Mouse (Mus musculus) bone marrow macrophage, adult 2 months (primary cell): ENCODE data around the gene Tuba1b. TPM values are rescaled to one million over a fixed set of nuclear protein-coding genes. Genes with fewer than 3 reads are reported as not detected.

Source experiments
- H3K27ac ChIP-seq: 2 replicates; pipeline ENCODE4 v1.5.1; 2012; ENCODE audit warnings: low read depth, low read length; ENCODE audit not compliant: insufficient read depth
- H3K4me1 ChIP-seq: 2 replicates; pipeline ENCODE4 v1.6.1; 2012; ENCODE audit warnings: low read length; ENCODE audit not compliant: control insufficient read depth, insufficient read depth
- H3K4me3 ChIP-seq: 2 replicates; pipeline ENCODE4 v1.5.1; 2012; ENCODE audit warnings: mild to moderate bottlenecking, low read length, moderate library complexity; ENCODE audit not compliant: insufficient read depth
- CTCF ChIP-seq: IDR thresholded peaks from 2 replicates; pipeline ENCODE4 v1.5.1; 2012; ENCODE audit warnings: low read depth, mild to moderate bottlenecking, low read length, moderate library complexity
- POLR2A ChIP-seq: IDR thresholded peaks from 2 replicates; pipeline ENCODE4 v1.6.1; 2012; ENCODE audit warnings: mild to moderate bottlenecking, low read depth, low read length, borderline replicate concordance
- polyA plus RNA-seq: library from polyadenylated mRNA; stranded (reverse); fragments of >200 nt; gene quantifications from 2 replicates; pipeline ENCODE4 v1.2.4, GENCODE M21; 2012; ENCODE audit not compliant: missing spikeins, insufficient read depth, insufficient read length

Tuba1b gene
- polyA plus RNA-seq, 1 experiment: 1,013 TPM

DNA sequence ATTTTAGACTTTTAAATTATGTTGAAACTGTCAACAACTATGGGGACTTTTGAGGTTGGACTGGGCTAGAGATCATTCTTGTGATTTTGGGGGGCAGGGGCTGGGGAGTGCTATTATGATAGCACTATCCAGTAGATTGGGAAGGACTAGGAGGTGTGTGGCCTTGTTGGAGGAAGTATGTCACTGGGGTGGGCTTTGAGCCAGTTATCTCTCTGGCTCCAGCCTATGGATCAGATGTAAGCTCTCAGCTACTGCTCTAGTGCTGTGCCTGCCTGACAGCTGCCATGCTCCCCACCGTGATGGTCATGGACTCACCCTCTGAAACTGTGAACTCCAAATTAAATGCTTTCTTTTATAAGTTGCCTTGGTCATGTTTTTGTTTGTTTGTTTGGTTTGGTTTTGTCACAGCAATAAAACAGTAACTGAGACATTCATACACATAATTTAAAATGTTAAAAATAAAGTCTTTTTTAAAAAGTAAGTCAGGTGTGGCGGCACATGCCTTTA, 11.3 kb downstream of the Tuba1b start:
- no peak overlapping the region for H3K4me3 ChIP-seq
- H3K27ac ChIP-seq: no peak overlapping the region
- TF ChIP-seq POLR2A (no peak), CTCF (no peak)
- peaks cover 3% of the 10 kb centered on the region; the same call in 1 of the 2 replicates for H3K4me1 ChIP-seq

DNA sequence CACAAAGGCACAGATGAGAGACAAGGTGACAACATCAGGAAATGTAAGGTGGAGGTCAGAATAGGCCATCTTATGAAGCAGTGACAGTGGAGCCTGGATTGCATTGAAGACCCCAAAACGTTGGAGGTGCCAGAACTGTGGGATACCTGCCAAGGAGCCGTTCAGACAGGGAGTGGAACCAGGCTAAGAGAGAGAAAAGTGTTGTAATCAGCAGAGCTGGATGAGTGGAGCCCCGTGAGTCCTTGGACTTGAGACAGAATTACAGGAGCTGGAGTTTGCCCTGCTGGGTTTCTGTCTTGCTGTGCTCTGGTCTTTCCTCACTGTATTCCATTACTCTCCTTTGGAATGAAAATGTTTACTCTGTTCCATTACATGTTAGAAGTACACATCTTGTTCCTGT, 11.8 kb downstream of the Tuba1b start:
- Histone ChIP-seq H3K4me3 (no peak overlapping the region), H3K4me1 (peaks cover 3% of the 10 kb centered on the region; the same call in 1 of the 2 replicates), H3K27ac (no peak overlapping the region)
- TF ChIP-seq CTCF: no peak
- TF ChIP-seq POLR2A: no peak

DNA sequence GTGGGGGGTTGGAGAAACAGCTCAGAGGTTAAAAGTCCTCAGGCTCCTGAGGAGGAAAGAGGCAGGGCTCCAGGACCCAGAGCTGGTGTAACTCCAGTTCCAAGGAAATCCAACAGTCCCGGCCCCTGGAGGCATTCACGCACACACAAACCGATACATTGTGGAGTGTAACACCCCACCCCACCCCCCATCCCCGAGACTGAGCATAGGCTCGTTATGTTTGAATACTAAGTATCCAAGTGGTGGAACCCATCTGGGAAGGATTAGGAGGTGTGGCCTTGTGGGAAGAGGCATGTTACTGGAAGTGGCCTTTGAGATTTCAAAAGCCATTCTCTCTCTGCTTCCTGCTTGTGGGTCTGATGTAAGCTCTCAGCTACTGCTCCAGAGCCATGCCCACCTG, 12.9 kb downstream of the Tuba1b start:
- Histone ChIP-seq H3K27ac (no peak overlapping the region), H3K4me1 (peaks cover 4% of the 10 kb centered on the region)
- TF ChIP-seq CTCF (no peak), POLR2A (no peak)

DNA sequence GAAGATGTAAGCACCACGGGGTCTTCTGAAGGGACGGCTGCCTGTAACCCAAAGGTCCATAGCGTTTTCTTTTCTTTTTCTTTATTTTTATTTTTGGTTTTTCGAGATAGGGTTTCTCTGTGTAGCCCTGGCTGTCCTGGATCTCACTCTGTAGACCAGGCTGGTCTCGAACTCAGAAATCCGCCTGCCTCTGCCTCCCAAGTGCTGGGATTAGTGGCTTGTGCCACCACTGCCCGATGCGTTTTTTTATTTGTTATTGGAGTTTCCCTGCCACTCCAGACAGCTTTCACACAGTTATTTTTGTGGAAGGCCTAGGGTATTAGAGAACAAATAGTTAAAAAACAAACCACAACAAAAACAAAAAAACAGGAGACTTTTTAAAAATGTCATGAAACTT, 15.9 kb downstream of the Tuba1b start:
- Histone ChIP-seq H3K4me1 (peaks cover 13% of the 10 kb centered on the region), H3K27ac (peak overlapping the region; percentile 36; the same call in 1 of the 2 replicates)

More for the DNA sequence above, 12.9 kb downstream of the Tuba1b start:
- H3K4me3 ChIP-seq: no peak overlapping the region

DNA sequence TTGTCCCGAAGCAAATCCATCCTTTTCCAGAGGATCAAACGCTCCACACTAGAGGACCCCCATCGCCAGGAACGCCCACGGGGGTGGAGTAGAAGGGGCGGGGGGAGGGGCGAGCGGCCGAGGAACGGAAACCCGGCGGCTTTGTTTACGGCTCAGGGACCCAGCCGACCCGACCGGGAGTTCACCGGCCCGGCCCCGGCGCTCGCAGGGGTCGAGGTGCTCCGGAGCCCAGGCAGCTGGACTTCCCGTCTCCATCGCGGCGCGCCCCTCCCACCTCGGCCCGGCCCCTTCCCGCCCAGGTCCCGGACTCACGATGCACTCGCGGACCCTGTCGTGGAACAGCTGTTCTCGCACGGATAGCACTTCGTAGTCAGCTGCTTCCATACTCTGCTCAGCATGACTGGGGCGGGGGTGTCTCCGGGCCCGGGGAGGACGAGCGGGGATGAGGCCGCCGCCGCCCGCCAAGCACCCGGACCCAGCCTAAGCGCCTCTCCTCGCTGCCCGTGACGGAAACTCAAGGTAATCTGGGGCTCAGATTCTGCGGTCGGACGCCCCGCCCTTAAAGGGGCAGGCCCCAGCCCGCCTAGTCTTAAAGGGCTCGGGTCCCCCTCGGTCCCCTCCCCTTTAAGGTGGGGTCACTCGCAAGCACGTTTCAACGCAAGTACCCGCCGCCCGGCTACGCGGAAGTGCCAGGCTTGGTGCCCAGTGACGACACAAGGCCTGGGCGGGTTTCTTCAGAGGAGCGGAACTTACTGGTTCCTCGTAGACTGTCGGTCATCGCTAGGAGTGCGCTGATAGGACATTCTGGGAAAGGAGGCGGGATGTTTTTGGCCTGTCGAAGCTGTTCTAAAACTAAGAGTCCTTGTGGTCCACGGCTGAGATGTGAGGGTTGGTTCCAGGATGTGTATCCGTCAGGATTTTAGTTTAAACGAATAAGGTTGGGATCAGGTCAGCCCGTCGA, 16.5 kb downstream of the Tuba1b start, which contains the start of gene Lmbr1l:
Lmbr1l (minus strand) TSS at position 694 of the 961 bp plus-strand sequence.
- Histone ChIP-seq H3K27ac (peak within 1 kb of the TSS; percentile 72), H3K4me3 (peak within 1 kb of the TSS; percentile 98), H3K4me1 (peaks cover 10% of the 10 kb centered on the region)
- TF ChIP-seq POLR2A (no peak), CTCF (no peak)

More for the DNA sequence above, 15.9 kb downstream of the Tuba1b start:
- peak overlapping the region; percentile 66 for H3K4me3 ChIP-seq

DNA sequence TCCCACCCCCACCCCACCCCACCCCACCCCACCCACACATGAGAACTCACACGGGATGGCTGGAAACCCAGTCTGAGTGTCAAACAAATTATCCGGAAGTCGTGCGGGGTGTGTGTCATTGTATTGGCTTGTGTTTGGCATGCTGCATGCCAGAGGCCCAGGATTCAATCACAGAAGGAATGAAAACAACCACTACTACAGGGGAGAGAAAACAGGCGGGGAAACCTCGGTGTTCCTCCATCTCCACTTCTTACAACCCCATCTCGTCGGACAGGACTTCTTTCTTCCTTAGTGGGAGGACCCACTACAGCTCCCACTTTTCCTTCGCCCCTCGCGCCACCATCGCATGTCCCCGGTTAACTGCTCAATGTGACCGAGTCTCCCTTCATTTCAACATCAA, 17.3 kb downstream of the Tuba1b start:
- Histone ChIP-seq H3K4me1 (peaks cover 10% of the 10 kb centered on the region), H3K27ac (0 out of 2 replicates have a peak overlapping the region, but pooled peaks have one; percentile 72), H3K4me3 (peak overlapping the region; percentile 98)
- TF ChIP-seq POLR2A (no peak), CTCF (no peak)

DNA sequence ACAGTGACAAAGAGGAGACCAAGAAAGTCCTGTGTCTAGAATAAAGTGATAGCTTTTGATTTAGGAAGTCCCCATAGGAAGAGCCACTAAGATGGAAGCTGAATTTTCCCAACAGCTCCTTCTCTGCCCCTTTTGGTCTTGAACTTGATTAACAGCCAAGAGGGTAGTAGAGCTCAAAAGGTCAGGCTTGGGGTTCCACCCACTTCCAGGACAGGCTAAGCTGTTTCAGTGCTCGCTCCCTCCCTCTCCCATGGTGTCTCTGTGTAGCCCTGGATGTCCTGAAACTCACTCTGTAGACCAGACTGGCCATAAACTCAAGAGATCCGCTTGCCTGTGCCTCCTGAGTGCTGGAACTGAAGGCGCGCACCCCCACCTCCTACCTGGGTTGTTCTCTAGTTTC, 18.3 kb downstream of the Tuba1b start:
- Histone ChIP-seq H3K27ac (no peak overlapping the region), H3K4me3 (no peak overlapping the region), H3K4me1 (peaks cover 10% of the 10 kb centered on the region)
- TF ChIP-seq CTCF (no peak), POLR2A (no peak)

DNA sequence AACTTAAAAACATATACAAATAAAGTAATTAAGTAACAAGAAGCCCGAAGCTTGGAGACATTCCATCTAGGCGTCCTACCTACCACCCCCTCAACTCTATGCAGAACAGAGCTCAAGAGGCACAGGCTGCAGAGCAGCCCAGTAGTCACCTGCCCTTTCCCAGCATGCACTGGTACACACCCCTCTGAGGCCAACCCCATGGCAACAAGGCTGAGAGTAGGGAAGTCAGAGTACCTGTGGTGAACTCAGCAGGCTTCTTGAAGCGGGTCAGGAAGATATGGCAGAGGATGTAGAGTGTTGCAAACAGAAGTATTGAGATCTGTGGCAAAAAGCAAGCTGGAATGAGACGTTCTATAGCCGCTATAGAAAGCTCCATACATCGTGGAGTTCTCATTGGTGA, 19.5 kb downstream of the Tuba1b start:
- peaks cover 10% of the 10 kb centered on the region for H3K4me1 ChIP-seq
- no peak overlapping the region for H3K27ac ChIP-seq
- no peak overlapping the region for H3K4me3 ChIP-seq
- TF ChIP-seq CTCF: no peak
- no peak for TF ChIP-seq POLR2A

DNA sequence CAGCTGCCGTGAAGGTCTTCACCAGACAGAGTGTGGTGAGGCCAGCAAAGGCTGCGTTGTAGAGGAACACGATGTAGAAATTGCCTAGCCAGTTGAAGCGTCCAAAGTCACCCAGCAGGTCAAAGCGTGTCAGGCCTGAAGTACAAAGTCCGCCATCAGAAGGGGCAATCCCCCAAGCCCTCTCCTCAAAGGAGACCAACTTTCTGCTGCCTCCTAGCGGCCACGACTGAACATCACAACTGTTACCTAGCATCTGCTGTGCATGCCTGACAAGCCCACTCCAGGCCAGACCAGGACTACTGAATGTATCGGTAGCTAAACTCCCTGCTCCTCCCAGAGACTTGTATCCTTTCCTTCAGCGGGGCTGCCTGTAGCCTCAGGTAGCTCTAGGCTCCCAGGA, 29.7 kb downstream of the Tuba1b start:
- TF ChIP-seq POLR2A (no peak), CTCF (peak; percentile 67)
- Histone ChIP-seq H3K4me1 (no peaks in the 10 kb centered on the region), H3K27ac (no peak overlapping the region), H3K4me3 (no peak overlapping the region)

DNA sequence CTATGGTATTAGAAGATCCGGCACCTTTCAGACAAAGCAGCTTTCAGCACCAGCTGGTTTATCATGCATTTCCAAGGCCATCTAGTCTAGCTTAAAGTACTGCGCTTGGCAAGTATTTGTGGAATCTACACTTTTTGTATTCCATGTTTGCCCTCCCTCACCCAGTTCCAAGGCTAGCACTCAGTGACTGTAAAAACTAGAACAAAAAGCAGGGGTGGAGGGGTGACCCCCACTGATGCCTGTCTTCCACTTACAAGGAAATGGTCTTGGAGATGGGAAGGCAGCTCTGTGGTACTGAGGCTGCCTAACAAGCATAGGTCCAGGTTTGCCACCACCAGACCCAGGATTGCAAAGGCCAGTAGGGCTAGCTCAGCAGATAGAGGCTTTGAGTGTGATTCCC, 31.8 kb downstream of the Tuba1b start:
- no peak overlapping the region for H3K27ac ChIP-seq
- TF ChIP-seq CTCF (no peak), POLR2A (no peak)

More for the DNA sequence above, 31.8 kb downstream of the Tuba1b start:
- no peaks in the 10 kb centered on the region for H3K4me1 ChIP-seq
- no peak overlapping the region for H3K4me3 ChIP-seq
